Mouse (Mus musculus) layer of hippocampus, adult 6 months (tissue): ENCODE data around the gene Ufsp1. TPM values are rescaled to one million over a fixed set of nuclear protein-coding genes. Genes with fewer than 3 reads are reported as not detected.

Source experiments
- long read RNA-seq, 2 experiments: library from polyadenylated mRNA; unstranded; transcript quantifications; one replicate each; pipeline ENCODE4 v2.0.0; 2019 to 2020
- microRNA-seq: library from miRNA; unstranded; fragments of <30 nt; microRNA quantifications from one replicate; pipeline ENCODE4 v1.2.0, GENCODE M21; 2020
- polyA plus RNA-seq: library from polyadenylated mRNA; unstranded; fragments of <200 nt; fragmentation: Nextera tagmentation; gene quantifications from 2 replicates; pipeline ENCODE4 v1.2.3, GENCODE M21; 2021

Gene Ufsp1
- polyA plus RNA-seq = 13.6 and 13.9 TPM in 2 replicates
- long read RNA-seq, experiment 1, transcript Ufsp1-201 (1 exons, 1,037 nt) = major isoform, 18 of 18 reads
- long read RNA-seq, experiment 1, partial matches to known transcripts = 0 of 18 reads
- long read RNA-seq, experiment 1, other reads (novel, unspliced or antisense) = 0 of 18 reads
- long read RNA-seq, experiment 2, partial matches to known transcripts = 0 of 4 reads
- long read RNA-seq, experiment 2, other reads (novel, unspliced or antisense) = 0 of 4 reads

DNA sequence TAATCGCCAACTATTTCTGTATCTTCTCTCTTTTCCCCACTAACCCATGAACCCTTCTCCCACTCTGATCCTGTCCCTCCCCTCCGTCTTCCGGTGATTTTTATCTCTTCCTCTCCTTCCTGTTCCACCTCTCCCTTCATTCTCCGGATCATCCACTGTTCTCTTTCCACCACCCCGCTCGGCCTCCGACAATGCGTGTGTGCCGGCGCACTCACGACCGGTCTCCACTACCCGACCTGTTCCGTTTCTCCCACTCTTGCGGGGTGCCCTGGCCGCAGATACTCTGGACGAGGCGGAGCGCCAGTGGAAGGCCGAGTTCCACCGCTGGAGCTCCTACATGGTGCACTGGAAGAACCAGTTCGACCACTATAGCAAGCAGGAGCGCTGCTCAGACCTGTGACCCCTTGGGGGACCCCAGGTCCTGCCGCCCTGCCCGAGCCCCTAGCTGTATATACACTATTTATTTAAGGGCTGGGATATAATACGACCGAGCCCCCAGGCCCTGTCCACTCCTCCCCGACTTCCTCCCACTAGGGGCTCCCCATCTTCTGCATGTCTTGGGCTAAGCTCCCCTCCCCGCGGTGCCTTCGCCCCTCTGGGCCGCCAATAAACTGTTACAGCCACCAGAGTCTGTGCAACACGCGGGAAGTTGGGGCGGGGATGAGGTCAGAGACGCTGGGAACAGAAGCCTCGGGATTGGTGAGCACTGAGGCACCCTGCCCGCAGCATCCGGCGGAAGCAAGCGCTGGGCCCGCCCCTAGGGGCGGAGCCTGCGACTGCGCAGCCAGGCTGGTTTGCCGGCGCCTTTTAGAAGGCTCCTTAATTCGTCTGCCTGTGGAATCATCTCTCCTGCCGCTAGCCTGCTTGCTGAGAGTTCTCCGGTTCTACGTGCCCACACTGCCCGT lies at the start of gene Ufsp1:
Gene Ufsp1 (plus strand): TSS at position 791 of the 905 bp plus-strand sequence.

DNA sequence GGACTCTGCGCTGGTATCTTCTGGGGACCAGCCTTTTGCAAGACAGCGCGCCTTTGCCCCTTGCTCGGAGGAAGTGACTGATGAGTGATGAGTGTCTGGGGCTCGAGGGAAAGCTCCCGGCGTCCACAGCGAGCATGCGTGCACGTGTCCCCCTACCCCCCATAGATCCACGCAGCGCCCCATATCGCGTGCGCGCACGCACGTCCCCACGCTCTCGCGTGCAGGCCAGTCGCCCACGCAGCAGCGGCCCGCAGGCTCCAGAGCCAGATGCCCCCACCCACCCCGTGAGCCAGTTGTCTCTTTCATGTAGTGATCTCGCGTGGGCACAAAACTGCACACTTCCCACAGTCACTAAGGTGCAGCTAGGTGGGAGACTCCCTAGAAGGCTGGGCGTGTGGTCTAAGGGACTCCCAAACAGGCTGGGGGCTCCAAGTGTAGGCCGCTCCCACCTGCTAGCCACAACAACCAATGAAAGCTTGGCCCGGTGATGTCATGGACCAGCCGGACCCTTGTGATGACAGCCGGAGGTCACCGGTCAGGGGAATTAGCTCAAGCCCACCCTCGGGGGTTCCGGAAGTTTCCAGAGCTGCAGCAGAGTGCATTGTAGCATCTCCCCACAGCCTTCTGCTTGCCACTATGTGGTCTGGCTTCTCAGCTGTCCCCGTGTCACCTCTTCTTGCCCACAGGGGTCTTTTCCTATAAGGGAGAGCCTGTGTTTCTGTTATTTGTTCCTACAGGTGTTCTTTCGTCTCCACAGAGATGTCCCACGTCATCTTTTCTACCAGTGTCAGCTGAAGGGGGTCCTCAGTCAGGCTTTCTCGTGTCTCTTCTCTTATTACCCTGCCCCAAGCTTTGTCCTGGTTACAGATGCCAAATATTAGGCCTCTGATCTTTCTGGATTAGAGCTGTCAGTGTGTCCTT lies 7.1 kb upstream of the Ufsp1 start, which contains the start of gene Ache:
Gene Ache (plus strand): TSS at position 488 of the 921 bp plus-strand sequence.

DNA sequence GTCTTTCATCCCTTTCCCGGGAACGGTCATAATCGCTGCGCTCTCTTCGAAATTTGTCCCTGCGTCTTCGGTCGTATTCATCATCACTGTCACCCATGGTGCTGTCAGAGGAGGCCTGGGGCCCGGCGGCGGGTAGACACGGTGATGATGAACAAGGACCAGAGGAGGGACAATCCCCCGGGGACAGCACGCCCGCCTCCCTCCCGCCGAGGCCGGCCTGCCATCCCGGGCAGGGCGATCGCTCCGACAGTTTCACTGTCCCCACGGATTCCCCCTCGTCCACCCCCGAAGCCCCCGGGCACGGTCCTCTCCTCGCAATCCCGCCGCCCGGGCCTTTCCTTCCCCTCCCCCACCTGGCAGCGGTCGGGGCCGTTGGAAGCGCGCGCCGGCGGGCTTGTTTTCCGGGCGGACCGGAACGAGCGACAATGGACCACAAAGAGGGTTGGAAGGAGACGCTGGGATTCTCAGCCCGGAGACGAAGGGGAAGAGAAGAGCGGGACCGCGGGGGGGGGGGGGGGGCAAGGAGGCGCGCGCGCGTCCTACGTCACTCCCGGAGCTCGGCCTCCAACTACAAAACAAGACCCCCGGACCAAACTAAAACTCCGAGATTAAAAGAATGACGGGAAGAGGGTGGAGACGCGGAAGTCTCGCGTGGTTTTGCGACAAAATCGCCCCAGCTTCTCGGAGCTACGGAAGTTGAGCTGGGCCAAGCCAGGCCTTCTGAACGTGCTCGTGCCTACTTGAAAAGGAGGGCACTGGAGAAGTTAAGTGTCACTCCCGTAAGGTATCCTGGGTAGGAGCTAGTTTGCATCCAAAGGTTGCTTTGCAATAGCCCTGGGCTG lies 12.9 kb downstream of the Ufsp1 start, which contains the start of gene Srrt:
Gene Srrt (minus strand): TSS at position 604 of the 842 bp plus-strand sequence.

DNA sequence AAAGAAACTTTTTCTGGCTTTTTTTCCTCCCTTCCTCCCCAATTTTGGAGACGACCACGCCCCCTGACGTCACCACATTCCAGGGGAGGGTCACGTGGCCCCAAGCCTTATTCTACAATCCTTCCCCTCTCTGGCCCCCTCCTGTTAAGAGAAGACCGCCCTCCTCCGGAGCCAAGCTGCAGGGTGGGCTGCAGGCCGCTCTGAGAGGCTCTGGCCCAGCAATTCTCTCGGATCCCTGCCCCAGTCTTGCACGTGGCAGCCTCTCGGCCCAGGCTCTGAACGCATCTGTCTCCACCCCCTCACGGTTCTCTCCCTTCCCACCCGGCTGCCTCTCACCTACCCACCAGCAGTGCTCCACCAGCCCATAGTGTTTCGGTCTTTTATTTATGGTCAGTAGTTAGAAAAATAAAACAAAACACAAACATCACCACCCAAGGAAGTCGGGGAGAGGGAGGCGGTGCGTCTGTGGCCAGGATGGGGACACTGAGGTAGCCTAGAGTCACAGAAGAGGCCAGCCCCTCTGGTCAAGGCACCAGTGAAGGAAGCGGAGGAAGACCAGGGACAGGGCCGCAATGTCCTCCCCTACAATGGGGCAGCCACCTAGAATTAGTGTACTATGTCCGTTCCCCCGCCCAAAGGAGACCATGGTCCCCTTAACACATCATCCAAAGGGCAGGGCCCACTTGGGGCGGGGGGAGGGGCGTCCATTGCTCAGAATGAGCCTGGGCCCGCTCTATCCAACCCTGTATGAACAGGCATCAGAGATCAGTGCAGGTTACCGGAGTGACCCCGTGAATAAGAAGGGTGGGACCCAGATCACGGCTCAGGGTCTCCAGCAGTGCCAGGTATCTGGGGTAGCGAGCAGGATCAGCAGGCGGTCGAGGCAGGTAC lies 20.0 kb downstream of the Ufsp1 start, which contains the start of gene Trip6:
Gene Trip6 (minus strand): TSS at position 212 of the 891 bp plus-strand sequence.

DNA sequence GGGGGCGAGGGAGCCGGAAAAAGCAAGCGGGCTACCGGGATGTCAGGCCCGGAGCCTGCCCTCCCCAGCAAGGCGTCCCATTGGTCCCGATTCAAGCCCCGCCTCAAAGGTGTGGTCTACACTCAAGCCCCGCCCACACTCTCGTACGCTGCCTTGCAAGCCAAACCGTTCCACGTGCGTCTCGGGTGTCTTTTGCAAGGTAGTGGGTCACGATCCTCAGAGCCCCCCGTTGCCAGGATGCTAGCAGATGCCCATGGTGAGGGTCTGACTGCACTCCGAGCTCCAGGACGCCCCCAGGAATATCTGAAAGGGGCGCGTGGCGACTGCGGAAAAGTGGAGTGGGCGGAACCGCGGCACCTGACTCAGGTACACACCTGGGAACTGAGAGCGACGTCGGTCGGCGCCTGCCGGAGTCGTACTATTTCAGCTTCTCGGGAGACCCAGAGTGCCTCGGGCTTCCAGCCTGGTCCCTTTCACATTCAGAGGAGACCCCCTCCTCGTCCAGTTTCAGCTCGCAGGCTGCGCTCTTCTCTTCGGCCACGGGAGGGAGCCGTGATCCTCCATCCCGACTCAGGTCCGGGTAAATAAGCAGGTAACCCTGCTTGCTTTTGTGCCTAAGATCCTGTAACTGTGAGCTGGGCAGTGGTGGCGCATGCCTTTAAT lies 39.2 kb downstream of the Ufsp1 start, which contains the start of gene Slc12a9:
Gene Slc12a9 (minus strand): TSS at position 86 of the 663 bp plus-strand sequence.

Small RNAs within 50 kb of the gene (microRNA-seq; reads per million reads assigned to microRNA genes)
- gene Mir7036 (2.1 reads per million, percentile 3 among the genes with 10 or more reads in this experiment), gene Mir8116 (not detected)

Other genes with a start within 250 kb of the Ufsp1 start
- gene Ap1s1, start 248.5 kb upstream of the Ufsp1 start, polyA plus RNA-seq = 543 and 570 TPM in 2 replicates
- not detected in 2 replicates for gene Serpine1, start 222.4 kb upstream of the Ufsp1 start, polyA plus RNA-seq
- gene Trim56, start 178.4 kb upstream of the Ufsp1 start, polyA plus RNA-seq = 1.9 and 2.0 TPM in 2 replicates
- not detected in 2 replicates for gene Muc3, start 145.3 kb upstream of the Ufsp1 start, polyA plus RNA-seq
- gene Muc3a, start 82.2 kb upstream of the Ufsp1 start, polyA plus RNA-seq = 0.21 and 0.26 TPM in 2 replicates
- 38.1 and 39.5 TPM in 2 replicates for gene Ache, start 7.1 kb upstream of the Ufsp1 start, polyA plus RNA-seq
- gene Srrt, start 13.0 kb downstream of the Ufsp1 start, polyA plus RNA-seq = 17.5 and 19.5 TPM in 2 replicates
- gene Trip6, start 19.8 kb downstream of the Ufsp1 start, polyA plus RNA-seq = 4.1 and 4.5 TPM in 2 replicates
- gene Slc12a9, start 39.0 kb downstream of the Ufsp1 start, polyA plus RNA-seq = 5.0 and 5.7 TPM in 2 replicates
- gene Ephb4, start 55.5 kb downstream of the Ufsp1 start, polyA plus RNA-seq = 1.3 TPM in 2 replicates
- 0.10 and 0.13 TPM in 2 replicates for gene Zan, start 182.4 kb downstream of the Ufsp1 start, polyA plus RNA-seq
- 89.7 and 94.7 TPM in 2 replicates for gene Pop7, start 207.9 kb downstream of the Ufsp1 start, polyA plus RNA-seq
- gene Gigyf1, start 223.9 kb downstream of the Ufsp1 start, polyA plus RNA-seq = 2.6 and 2.9 TPM in 2 replicates
- gene Epo, start 238.6 kb downstream of the Ufsp1 start, polyA plus RNA-seq = not detected in 2 replicates
- gene Gnb2, start 238.9 kb downstream of the Ufsp1 start, polyA plus RNA-seq = 97.9 and 121 TPM in 2 replicates